Mouse (Mus musculus): Measurements from ENCODE around the gene Dhrs9.
"Not testable (repeated sequence)": the region's sequence is repeated elsewhere in the genome, so short reads cannot be mapped to it uniquely, and the experiment has no call there.

Gene Dhrs9

DNA sequence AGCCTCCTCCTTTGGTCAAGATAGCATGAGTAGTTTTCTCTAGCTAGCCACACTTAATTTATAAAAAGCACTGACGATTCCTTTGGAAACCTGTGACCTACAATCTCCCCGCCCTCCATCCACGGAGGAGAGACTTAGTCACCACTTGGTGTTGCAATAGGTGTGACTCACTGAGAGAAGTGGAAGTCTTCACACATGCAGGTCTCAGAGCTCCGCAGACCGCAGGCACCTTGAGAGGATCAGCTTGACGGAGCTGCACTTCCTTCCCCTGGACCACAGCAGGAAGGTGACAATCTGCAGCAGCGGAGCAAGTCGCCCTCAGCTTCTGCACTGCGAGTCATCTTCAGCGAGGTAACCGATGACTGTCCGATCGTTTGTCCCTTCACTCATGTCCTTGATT is at the start of gene Dhrs9:
Gene Dhrs9 (plus strand): TSS at position 165 of the 400 bp plus-strand sequence.
- DNase-seq (ENCODE audit: low read depth, low spot score) = no peak

GRCm38 (mm10) chr2:69331523-69331922 is 48.7 kb upstream of the Dhrs9 start:
- not testable (repeated sequence) for DNase-seq (ENCODE audit: low read depth, low spot score)

GRCm38 (mm10) chr2:69341506-69341905 is 38.7 kb upstream of the Dhrs9 start:
- DNase-seq (ENCODE audit: low read depth, low spot score) = no peak

GRCm38 (mm10) chr2:69342496-69343221 is 37.6 kb upstream of the Dhrs9 start, which contains the start of gene Abcb11:
Gene Abcb11 (minus strand): TSS chr2:69342616.
- DNase-seq (ENCODE audit: low read depth, low spot score) = no peak

DNA sequence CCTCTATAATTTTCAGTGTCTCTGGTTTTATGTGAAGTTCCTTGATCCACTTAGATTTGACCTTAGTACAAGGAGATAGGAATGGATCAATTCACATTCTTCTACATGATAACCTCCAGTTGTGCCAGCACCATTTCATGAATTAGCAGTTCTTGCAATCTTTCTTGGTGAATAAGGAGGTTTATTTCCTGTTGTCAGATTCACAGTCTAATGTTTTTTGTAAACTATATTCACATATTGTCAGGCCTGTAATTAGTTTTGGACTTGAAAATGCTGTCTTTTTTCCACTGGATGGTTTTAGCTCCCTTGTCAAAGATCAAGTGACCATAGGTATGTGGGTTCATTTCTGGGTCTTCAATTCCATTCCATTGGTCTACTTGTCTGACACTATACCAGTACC is 24.8 kb upstream of the Dhrs9 start:
- DNase-seq (ENCODE audit: low read depth, low spot score) = not testable (repeated sequence)

GRCm38 (mm10) chr2:69364831-69365230 is 15.4 kb upstream of the Dhrs9 start:
- DNase-seq (ENCODE audit: low read depth, low spot score) = no peak

DNA sequence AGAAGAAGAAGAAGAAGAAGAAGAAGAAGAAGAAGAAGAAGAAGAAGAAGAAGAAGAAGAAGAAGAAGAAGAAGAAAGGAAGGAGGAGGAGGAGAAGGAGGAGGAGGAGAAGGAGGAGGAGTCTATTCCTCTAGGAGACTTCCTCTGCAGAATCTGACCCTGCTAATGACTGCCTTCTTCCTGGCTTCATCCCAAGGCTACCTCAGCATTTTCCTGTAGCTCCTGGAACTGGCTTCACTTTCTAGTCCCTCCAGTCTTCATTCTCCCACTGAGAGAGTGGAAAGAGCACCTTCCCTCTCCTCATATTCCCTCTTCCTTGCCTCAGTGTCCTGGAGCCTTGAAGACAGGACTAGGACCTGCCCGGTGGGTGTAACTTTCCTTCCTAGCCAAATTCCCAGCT is 15.0 kb upstream of the Dhrs9 start:
- DNase-seq (ENCODE audit: low read depth, low spot score) = no peak

GRCm38 (mm10) chr2:69376780-69377179 is 3.5 kb upstream of the Dhrs9 start:
- DNase-seq (ENCODE audit: low read depth, low spot score) = no peak

GRCm38 (mm10) chr2:69379801-69380200 is 444 bp upstream of the Dhrs9 start:
- no peak for DNase-seq (ENCODE audit: low read depth, low spot score)

GRCm38 (mm10) chr2:69381740-69382139 is 1.5 kb downstream of the Dhrs9 start:
- DNase-seq (ENCODE audit: low read depth, low spot score) = no peak

- no peak for DNase-seq (ENCODE audit: low read depth, low spot score)
These were observed 2.6 kb downstream of the Dhrs9 start for GRCm38 (mm10) chr2:69382838-69383237.

DNA sequence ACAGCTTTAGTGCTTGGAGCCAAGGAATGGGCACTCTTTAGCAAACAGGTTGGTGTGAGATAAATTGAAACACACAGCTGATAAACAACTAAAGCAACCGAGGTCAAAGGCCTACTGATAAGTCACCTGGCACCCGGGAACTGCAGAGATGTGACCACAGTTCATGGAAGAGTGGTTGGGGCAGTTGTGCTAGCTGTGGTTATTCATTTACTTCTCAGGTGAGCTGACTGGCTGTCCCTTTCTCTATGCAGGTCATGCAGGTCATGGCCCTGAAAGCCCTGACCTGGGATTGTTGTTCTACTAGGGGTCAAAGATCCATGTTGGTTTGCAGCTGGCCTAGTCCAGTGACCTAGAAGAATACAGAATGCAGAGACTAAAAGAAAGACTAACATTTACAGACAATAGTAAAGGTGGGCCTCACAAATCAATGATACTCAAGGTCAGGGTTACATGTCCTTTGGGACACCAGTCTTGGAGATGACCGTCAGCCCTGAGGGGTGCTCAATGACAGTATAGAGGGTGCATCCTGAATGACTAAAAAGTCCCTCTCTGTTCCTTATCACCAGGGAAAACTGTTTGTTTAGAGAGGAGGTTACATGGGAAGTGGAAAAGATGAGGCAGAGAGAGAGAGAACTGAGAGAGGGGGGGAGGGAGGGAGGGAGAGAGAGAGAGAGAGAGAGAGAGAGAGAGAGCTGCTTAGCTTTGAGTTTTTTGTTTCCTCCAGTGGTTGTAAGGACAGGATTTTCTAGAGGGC is 6.0 kb downstream of the Dhrs9 start:
- DNase-seq (ENCODE audit: low read depth, low spot score) = no peak

GRCm38 (mm10) chr2:69393947-69394346 is 13.7 kb downstream of the Dhrs9 start:
- DNase-seq (ENCODE audit: low read depth, low spot score) = no peak

GRCm38 (mm10) chr2:69395597-69396248 is 15.5 kb downstream of the Dhrs9 start:
- DNase-seq (ENCODE audit: low read depth, low spot score) = no peak

GRCm38 (mm10) chr2:69396760-69397435 is 16.7 kb downstream of the Dhrs9 start:
- DNase-seq (ENCODE audit: low read depth, low spot score) = no peak

DNA sequence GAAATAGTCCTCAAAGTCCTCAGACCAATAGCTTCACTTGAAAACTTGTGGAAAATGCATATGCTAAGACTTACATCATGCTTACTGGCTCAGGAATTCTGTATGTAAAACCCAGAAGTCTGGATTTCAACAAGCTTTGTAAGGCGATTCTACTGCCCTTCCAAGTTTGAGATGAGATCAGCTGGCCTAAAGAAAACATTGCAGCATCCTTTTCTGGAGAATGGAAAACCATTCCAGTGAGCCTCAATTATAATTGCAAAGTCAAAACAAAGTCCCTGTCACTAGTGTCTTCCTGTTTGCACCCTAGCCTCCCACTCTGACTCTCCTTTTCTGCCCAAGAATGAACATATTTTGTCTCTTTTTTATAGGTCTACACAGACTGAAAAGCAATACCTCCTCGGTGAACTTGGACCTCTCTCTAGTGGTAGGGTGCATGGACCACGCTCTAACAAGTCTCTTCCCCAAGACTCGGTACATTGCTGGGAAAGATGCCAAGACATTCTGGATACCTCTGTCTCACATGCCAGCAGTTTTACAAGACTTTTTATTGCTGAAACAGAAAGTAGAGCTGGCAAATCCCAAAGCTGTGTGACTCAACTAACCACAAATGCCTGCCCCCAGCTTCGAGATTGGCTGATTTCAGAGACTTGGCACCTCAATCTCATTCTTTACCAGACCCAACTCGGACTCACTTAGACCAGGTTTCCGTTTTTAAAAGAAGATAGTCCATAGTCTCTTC is 20.8 kb downstream of the Dhrs9 start:
- no peak for DNase-seq (ENCODE audit: low read depth, low spot score)

GRCm38 (mm10) chr2:69401891-69402290 is 21.6 kb downstream of the Dhrs9 start:
- no peak for DNase-seq (ENCODE audit: low read depth, low spot score)

- no peak for DNase-seq (ENCODE audit: low read depth, low spot score)
These were observed 22.1 kb downstream of the Dhrs9 start for GRCm38 (mm10) chr2:69402309-69402708.

DNA sequence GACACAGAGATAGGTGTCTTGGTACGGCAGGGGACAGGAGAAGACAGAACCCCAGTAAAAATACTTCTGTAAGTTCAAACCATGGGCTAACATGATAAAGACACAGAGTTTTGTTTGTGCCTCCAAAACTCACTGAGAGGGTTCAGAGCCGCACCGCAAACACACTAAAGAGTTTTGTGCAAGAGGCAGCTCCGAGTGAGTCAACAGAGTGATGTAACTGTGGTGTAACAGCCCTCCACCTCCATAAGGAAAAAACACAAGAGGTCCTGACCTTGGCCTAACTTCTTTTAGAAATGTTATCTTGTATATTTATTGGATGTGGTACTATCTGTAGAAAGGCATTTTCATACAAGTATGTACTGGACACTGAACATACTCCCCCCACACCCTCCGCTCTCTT is 25.4 kb downstream of the Dhrs9 start:
- DNase-seq (ENCODE audit: low read depth, low spot score) = no peak

GRCm38 (mm10) chr2:69414539-69414938 is 34.3 kb downstream of the Dhrs9 start:
- no peak for DNase-seq (ENCODE audit: low read depth, low spot score)

DNA sequence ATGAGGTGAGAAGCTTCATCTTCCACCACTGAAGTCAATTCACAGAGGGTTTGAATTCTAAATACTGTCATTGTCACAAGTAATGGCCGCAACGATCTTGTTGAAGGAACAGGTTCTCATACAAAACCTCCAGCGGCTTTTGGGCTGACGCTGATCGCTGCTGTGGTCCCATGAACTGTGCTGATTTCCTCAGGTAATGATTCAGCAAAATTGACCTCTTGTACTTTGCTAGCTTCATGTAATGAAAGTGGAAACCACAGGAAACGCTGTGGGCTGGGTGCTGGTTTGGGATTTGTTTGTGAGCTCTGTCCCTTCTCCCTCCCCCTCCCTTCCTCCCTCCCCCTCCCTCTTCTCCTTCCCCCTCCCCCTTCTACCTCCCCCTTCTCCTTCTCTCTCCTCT is 34.8 kb downstream of the Dhrs9 start:
- DNase-seq (ENCODE audit: low read depth, low spot score) = no peak
